Mouse (Mus musculus) brain, adult 2 months (tissue): Measurements from ENCODE around the gene Pdk2.
A peak's percentile ranks its signal among the peaks of the same experiment; 100 is the strongest.
"Not testable (repeated sequence)": the region's sequence is repeated elsewhere in the genome, so short reads cannot be mapped to it uniquely, and the experiment has no call there.

Experiments
- DNase-seq: peaks from one replicate; pipeline ENCODE4 v3.0.0; 2011; ENCODE audit warnings: low read depth, low spot score

Pdk2 gene

DNA sequence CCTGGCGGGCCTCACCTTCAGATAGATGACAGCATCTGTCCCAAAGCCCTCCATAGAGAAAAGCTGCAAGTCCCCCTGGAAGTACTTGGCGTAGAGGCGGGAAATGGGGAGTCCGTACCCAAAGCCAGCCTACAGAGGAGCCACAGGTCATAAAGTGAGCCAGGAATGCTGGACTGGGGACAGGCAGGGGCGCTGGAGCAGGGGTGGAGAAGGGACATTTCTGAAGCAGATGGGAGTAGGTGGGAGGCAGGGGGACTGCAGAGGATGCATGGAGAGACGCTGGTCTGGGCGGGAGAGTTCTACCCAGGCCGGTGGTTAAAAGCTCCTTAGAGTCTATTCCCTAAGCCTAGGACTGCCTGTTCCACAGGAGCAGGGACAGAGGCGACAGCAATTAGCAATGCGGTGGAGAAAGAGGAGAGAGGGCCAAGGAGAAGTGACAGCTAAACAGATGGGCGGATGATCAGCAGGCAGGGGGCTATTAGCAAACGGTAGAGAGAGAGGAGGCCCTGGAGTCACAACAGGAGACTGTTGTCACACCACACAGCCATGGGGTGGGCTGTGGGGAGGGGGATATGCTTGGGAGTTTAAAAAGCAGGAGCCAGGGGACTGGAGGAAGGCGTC lies 13.2 kb downstream of the Pdk2 start:
- DNase-seq, result peak; percentile 60

DNA sequence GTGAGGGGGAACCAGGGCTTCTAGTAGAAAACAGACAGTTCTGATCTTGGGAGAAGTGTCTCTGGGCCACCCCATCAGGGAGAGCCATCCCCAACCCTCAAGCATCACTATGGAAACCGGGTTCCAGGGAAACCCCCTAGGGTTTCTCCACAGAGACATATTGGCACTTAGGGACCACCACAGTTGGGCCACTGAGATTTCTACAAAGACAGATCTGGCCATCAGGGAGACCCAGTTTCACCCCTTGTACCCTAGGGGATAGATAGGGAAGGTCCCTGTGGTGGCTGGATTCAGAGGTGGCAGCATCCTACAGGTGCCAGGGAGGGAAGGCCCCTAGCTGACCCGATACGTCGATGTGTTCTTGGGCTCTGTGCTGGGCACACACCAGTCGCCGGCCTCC lies 14.3 kb downstream of the Pdk2 start:
- DNase-seq, result no peak

DNA sequence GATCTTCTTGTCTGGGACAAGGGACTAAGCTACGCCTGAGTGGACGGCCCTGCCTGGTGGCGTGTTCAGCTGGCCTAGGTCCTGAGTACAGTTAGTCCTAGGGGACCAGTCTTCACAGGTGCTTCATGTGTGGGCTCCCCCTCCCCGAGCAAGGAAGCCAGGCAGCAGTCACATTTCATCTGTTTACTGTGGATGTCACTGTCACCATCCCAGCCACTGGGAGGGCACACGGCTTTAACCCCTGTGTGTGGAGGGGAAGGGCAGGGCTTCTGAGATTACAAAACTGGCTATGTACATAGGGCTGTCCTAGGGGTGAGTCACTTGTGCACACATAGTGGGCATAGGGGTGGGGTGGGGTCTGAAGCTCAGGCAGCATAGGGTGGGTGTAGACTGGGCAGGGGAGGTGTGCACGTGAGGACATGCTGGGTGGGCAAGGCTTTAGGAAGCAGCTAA lies 15.0 kb downstream of the Pdk2 start:
- no peak for DNase-seq

DNA sequence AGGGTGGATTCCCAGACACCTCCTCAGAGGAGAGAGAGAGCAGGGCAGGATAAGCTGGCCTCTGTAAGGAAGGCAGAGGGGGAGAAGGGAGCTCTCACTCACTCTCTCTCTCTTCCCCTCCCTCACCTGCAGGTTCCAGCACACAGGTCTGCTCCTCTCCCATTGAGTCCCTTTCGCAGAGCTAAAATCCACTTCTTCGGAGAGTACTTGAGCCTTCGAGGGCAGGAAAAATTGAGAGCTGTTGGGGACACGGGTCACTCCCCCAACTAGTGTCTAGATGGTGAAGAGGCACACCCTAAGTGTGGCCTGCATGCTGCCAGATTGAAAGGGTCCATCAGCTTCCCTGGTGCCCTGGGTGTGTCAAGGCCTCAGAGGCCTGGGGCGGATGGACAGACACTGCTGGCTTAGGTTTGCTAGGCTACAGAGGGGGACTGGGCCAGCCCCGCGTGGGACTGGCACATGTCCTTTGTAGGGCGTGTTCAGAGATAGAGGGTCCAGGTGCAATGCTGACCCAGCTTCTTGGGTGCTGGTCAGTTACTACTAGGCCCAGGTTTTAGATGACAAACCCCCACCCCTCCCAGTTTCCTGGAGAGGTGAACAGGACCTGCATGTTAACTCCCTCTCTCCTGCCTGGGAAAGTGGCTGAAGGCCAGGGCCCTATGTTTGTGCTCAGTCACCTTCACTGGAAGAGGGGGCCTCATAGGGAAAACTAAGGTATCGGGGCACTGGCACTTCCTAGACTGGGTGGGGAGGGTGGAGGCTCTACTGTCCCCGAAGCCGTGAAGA lies 15.7 kb downstream of the Pdk2 start:
- DNase-seq, result no peak

DNA sequence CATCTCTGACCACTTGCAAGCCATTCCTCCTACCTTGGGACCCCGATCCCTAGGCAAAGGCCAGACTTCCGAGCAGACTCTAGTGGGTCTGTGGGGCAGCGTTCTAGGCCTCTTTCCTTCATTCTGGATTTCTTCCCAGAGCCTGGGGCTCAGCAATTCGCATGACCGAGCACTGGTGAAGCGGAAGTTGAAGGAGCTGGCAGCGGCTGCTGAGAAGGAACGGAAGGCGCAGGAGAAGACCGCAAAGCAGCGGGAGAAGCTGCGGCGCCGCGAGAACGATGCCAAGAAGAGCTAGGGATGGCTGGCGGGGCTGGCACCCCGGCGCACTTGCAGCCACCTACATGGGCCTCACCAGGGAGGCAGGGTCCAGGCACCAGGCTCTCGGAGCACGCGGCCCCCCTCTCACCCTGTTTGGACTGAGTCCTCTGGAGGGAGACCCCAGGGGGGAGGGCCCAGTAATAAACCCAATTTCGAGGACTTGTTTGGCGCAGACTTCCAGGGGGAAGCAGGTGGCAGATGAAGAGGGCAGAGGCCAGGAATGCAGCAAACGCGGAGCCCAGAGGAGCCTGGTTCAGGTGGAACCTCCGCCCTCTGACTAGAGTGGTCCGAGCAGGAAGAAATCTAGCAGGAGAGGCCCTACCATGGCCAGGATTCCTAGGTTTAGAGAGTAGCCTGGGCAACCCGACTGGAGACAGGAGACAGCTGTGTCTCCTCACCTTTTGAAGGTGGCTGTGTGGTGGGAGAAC lies 16.5 kb downstream of the Pdk2 start:
- DNase-seq, result peak; percentile 95

DNA sequence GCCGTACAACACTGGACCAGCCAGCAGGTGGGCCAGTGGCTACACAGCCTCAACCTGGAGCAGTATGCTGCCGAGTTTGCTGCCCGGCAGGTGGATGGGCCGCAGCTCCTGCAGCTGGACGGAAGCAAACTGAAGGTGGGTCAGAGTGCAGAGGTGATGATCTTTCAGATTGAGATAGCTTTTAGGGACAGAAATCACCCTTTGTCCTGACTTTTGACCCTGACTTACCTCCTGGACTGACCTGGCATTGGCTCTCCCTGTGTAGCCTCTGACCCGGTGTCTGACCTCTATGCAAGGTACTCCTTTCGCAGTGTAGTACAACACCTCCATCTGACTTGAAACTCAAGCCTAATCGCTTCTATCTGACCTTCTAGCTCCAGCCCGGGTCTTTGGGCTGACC lies 17.7 kb downstream of the Pdk2 start:
- DNase-seq, result no peak

DNA sequence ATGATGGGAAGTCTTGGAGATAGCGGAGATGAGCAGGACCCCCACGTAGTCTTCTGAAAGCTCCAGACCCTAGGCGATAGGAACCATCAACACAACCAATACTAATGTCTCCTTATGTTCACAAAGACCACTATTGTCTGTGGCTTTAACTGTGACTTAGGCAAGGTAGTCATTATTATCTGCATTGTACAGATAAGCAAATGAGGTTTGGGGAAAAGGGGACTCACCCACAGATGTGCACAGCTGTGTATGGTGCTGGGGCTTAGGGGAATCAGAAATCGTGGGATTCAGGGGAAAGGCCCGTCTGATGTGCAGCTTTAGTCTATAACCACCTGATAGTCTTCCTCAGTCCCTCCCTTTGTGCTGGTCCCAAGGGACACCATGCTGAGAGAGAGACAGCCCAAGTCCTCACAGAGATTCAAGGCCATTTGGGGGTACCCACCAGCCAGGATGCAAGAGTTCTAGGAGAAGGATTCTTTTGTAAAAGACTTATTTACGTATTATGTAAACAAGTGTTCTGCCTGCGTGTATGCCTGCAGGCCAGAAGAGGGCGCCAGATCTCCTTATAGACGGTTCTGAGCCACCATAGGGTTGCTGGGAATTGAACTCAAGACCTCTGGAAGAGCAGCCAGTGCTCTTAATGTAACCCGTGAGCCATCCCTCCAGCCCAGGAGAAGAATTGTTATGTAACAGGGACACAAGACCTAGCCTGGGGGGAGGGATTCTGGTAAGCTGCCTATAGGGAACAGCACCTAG lies 18.7 kb downstream of the Pdk2 start:
- DNase-seq, result no peak

DNA sequence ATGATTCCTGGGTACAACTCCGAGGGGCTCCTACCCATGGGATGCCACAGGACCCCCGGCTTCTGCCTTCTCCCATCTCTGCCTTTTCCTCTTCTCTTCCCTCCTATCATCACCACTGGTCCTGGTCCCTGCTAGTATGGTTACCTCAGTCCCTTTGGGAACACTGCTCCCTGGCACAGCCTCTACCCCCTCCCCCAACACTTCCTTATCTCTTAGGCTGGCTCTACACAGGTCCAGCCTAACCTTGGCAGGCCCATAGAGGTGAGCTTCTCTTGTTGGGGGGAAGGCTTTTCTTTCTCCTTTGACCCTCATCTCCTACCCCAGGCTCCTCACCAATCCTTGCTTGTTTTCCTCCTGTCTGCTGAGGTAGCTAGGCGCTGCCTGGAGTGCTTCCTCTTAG lies 25.7 kb downstream of the Pdk2 start:
- no peak for DNase-seq

DNA sequence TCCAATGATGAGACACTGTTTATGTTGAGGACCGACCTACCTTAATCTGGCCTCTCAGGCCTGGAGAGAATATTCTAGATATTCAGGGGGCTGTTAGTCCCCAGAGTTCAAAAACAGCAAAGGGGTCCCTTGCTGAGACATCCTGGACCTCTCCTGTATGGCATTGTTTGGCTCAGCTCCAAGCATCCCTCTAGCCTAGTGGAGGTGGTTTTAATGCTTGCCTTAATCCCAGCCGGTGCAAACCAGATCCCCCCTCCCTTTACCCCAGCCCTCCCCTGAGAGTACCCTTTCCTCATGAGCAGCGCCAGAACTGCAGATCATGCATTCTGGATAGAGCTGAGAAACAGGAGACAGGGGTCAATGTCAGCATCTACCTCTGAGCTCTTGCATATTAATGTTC lies 28.7 kb downstream of the Pdk2 start:
- no peak for DNase-seq

DNA sequence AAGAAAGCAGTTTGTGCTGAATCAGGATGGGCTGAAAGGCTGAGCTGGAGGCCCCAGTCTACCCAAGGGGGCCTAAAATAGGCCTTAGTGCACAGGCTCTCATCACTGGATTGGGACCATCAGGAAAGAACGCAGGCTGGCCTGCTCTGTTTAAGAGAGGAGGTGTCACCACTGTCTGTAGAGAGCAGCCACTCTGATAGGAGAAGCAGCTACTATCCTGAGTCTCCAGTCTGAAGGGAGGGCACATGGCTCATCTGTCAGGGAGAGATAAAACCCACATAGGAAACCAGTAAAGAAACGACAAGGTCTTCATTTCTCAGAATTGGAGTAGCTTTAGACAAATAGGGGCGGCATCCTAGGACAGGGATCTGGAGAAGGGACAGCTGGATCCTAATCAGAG lies 29.1 kb downstream of the Pdk2 start:
- DNase-seq, result no peak

DNA sequence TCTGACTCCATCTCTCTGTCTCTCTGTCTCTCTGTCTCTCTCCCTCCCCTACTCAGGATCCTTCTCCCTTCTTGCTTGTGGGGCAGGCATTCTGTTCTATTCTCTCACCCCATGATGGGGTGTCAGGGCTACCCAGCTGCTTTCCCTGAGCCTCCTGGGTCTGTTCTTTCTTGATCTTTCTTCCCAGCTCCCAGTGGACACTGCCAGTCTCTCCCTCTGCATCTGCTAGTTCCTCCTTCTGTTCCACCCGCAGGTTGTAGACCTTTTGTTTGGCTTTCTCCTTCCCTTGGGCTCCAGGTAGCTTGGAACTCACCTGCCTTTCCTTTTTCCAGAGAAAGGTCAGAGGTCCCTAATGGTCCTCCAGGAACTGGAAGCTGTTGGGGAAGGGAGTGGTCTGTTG lies 29.7 kb downstream of the Pdk2 start:
- DNase-seq, result no peak

DNA sequence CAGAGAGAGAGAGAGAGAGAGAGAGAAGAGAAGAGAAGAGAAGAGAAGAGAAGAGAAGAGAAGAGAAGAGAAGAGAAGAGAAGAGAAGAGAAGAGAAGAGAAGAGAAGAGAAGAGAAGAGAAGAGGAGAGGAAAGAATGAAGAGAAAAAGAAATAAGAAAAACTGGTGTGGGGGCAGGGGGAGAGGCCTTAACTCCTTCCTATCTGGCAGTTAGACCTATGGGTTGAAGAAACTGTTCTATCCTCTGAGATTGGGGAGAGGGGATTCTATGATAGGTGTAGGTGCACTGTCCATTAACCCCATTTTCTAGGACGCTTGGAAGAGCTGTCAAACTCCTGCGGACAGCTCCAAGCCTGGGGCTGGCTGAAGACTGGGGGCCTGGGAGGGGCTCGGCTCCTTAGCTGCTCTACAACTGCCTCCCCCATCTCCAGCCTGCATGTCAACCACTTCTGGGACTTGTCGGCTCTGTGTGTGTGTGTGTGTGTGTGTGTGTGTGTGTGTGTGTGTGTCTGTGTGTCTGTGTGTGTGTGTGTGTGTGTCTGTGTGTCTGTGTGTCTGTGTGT lies 30.2 kb downstream of the Pdk2 start:
- not testable (repeated sequence) for DNase-seq

DNA sequence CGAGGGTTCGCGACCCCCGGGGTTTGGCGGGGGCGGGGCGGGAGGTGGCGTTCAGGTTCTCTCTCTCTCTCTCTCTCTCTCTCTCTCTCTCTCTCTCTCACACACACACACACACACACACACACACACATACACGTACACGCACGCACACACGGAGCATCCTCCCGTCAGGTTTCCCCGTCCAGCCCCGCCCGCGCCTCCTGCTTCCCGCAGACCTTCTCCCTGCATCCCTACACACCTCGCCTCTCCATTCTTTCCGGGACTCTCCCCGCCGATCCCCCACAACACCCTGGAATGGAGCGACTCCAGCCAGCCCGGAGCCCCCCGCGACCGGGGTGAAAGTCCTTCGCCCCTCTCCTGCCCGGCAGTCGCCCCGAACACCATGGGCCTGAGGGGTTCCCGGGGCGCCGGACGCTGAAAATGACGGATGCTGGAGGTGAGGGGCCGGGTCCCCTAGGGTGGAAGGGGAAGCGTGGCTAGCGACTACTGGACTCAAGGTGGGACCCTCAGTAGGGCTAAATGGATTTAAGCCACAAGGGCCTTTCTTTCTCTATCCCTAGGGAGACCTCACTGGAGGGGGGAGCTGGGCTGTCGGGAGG lies 30.9 kb downstream of the Pdk2 start:
- DNase-seq, result peak; percentile 86

DNA sequence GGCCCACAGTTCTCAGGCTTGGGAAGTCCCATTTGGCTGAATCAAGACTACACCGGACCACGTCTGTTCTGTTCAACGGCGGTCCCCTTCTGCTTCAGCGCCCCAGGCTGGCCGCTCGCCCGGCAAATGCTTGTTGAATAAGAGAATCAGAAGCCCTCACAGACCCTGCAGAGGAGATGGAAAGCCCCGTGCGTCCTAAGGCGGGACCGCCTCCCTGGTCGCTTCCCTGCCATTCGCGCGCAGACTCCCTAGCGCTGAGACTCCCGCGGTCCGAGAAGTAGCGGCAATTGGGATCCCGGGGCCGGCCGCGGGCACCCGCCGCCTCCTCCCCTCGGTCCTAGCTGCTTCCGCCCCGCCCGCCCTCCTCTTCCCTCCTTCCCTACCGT lies 31.5 kb downstream of the Pdk2 start, which contains the start of gene Samd14:
TSS of gene Samd14 (plus strand) at position 251 of the 386 bp plus-strand sequence.
- DNase-seq, result peak; percentile 82

DNA sequence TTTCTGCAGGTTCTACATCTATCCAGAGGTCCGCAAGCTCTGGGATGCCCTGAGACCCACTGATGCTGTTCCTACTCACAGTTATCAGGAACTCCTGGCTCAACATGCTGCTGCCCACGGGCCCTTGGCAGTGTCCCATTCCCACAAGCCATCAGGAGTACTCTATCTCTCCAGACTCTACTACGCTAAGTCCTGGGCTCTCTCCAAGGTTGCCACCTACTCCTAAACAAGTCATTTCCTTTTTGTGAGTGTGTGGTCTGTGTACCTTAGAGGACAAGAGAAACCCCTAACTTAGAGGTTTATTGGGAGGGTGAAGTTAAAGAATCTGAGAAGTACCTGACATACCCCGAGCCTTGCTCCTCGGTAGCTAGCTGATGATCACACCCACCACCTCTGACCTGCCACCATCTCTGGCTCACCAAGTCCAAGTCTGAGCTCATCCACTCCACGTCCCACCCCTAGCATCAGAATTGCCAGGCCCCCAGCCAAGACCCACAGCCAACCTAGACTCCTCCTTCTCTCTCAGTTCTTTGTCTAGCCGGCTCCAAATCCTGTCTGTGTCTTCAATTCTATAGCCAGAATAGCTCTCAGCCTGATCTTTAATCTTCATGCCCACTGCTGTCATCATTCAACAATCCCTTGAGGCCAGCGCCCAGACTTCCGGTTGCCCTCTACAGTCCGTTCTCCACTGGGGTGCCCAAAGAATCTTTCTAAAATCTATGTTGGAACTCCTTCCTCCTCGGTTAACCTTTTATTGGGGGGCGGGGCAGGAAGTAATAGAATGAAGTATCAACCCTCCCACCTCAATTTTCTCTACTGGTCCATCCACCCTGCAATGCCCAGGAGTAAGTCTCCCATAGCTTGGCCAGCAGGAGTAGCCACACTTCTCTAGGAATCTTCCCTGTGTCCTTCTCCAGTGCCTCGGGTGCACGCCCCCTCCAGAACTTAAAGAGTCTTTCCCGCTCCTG lies 32.2 kb downstream of the Pdk2 start:
- DNase-seq, result no peak

DNA sequence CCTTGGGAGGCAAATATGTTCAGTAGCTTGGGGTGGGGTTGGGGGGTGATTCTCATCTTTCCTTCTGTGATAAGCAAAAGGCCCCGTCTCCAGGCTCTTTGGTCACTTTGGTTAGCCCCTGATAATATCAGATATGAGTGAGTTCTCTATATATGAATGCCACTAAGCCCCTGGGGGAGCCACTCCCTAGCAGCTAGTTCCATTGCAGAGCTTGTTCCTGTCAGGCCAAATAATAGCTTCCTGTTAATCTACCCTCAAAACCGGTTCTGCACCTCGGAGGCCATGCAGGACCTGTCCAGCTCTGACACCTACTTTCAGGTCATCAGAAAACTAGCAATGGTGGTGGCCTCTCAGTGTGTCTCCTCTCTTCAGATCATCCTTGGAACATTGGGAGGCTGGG lies 33.7 kb downstream of the Pdk2 start:
- no peak for DNase-seq

DNA sequence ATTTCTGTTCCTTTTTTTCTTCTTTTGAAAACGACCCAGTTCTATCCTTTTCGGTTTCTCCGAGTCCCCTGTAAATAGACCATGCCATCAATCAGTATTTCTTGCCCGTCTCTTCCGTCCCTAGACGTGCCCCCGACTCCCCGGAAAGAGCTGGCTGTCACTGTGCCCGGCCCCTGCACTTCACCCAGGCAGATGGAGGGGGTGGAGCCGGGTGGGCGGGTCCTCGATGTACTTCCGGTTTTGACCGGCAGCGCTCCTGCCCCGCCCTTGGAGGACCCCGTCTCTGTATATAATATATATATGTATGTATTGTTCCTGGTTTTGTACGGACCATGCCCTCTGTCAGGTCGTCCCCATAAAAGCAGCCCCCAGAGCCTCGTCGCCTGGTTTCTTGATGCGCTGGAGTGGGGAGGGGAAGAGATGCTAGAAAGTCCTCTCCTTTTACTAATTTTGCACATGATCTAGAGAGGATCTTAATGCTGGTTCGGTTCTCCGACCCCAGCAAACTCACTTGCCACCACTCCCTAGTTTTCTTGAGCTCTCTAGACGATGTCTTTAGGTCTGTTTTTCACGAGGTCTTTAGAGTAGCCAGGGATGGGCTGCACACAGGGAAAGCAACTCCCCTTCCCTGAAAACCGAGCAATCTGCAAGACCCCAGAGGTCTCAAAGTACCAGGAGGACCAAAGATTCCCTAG lies 34.5 kb downstream of the Pdk2 start:
- peak; percentile 83 for DNase-seq

DNA sequence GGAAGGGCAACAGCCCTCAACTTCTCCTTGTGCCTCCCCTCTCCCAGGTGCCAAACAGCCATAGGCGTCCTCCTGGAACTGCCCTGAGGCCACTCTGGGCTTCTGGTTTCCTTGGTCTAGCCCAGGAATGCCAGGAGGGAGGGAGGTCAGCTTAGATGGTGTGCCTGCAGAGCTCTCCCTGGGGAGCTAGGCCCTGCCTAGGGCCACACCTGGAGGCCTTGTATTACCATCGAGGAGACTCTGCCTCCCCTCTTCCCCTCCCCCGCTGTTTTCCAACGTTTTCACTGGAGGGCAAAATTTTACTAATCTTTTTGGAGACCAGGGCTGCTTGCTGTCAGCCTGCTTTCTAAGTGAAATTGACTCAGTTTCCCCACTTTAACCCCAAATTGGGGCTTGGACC lies 35.1 kb downstream of the Pdk2 start:
- DNase-seq, result no peak

DNA sequence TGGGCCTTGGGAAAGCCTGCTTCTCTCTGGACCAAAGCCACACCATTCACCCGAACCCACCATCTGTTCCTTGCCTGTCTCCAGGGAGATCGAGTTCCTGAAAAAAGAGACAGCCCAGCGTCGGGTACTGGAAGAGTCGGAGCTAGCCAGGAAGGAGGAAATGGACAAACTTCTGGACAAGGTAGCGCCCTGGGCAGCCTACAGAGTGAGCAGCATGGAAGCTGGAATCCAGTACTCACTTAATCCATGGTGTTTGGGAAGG lies 36.3 kb downstream of the Pdk2 start:
- DNase-seq, result peak; percentile 66
